Comparison of ENCODE assay signal across 9 mouse cellular contexts in genomic region chr11:118740001-118740400, GRCm38 (mm10).
DNase-seq lines count a peak whose midpoint lies in the region; ATAC-seq and TF ChIP-seq lines count a peak whose summit lies in the region.
"Had no signal": no experiment of that assay in that cellular context is flagged by ENCODE, and none has a peak within 500 bp of the region (broad histone marks: within the 10 kb centered on the region; RNA-seq: fewer than 3 reads in every experiment).

No protein-coding gene starts in this region.

- DNase-seq in liver, result peak; percentile 53
- peak; percentile 87 for DNase-seq in forebrain, embryonic 11.5 days (ENCODE audit: low spot score)
- peak; percentile 73 to 74 for DNase-seq in heart, postnatal 36 days
- peak; percentile 62 to 76 for DNase-seq in left cerebral cortex, adult 8-10 months (ENCODE audit: low spot score in 2 of 2)
- DNase-seq in midbrain, embryonic 14.5 days, result peak; percentile 91
- peak; percentile 4 to 14 for DNase-seq in spleen, postnatal 36 days (ENCODE audit: low spot score in 2 of 2)

- H3K4me2 ChIP-seq in liver, embryonic 12.5 days, result no peak overlapping the region
- peak overlapping the region; percentile 40; the same call in 1 of the 2 replicates for H3K4me2 ChIP-seq in forebrain, embryonic 11.5 days (ENCODE audit: low read depth, low read length, severe bottlenecking)
- H3K4me2 ChIP-seq in midbrain, embryonic 14.5 days (ENCODE audit: low read length), result no peak overlapping the region; the same call in 1 of the 2 replicates

- no peaks in the 10 kb centered on the region for H3K9me3 ChIP-seq in liver, embryonic 12.5 days (replicated peaks)
- H3K9me3 ChIP-seq in forebrain, embryonic 11.5 days (ENCODE audit: control insufficient read depth, low read length), result no peaks in the 10 kb centered on the region
- H3K9me3 ChIP-seq in midbrain, embryonic 14.5 days (ENCODE audit: control insufficient read depth, low read length), result no peaks in the 10 kb centered on the region

- no peak for TF ChIP-seq POLR2A in bone marrow, adult 2 months (IDR thresholded peaks at IDR 0.05; ENCODE audit: borderline replicate concordance, control insufficient read depth, low read depth, low read length)

- no peak overlapping the region for H3K9ac ChIP-seq in liver, embryonic 12.5 days
- H3K9ac ChIP-seq in forebrain, embryonic 11.5 days (ENCODE audit: low read length), result no peak overlapping the region
- 0 out of 2 replicates have a peak overlapping the region, but pooled peaks have one; percentile 23 for H3K9ac ChIP-seq in midbrain, embryonic 14.5 days (replicated peaks; ENCODE audit: low read length)

- intact Hi-C loops in heart, postnatal 36 days (cut with DNase I), result loop anchor here (1.0 to 2.0 kb wide), 3 partner anchors 92 to 295 kb away; no protein-coding TSS in a partner anchor

- ATAC-seq in liver, embryonic 12.5 days, result no peak
- ATAC-seq in forebrain, embryonic 11.5 days (replicated peaks; ENCODE audit: low FRiP score), result no peak
- ATAC-seq in midbrain, embryonic 14.5 days (ENCODE audit: low FRiP score, low TSS enrichment), result no peak

- H3K27ac ChIP-seq in liver, embryonic 12.5 days, result no peak overlapping the region
- no peak overlapping the region for H3K27ac ChIP-seq in bone marrow, adult 2 months (ENCODE audit: control insufficient read depth, insufficient read depth, low read depth, low read length, poor library complexity)
- no peak overlapping the region for H3K27ac ChIP-seq in forebrain, embryonic 11.5 days (ENCODE audit: low read depth, low read length)
- H3K27ac ChIP-seq in midbrain, embryonic 14.5 days (replicated peaks; ENCODE audit: low read depth, low read length), result no peak overlapping the region

- no peaks in the 10 kb centered on the region for H3K36me3 ChIP-seq in liver, embryonic 12.5 days
- no peaks in the 10 kb centered on the region for H3K36me3 ChIP-seq in forebrain, embryonic 11.5 days (ENCODE audit: control insufficient read depth, insufficient read depth, low read length)
- H3K36me3 ChIP-seq in midbrain, embryonic 14.5 days (ENCODE audit: control insufficient read depth, insufficient read depth, low read length), result no peaks in the 10 kb centered on the region

- H3K27me3 ChIP-seq in liver, embryonic 12.5 days (replicated peaks), result peaks cover 54% of the 10 kb centered on the region
- no peaks in the 10 kb centered on the region for H3K27me3 ChIP-seq in forebrain, embryonic 11.5 days (ENCODE audit: control insufficient read depth, insufficient read depth, low read length)
- H3K27me3 ChIP-seq in midbrain, embryonic 14.5 days (ENCODE audit: control insufficient read depth, insufficient read depth, low read length), result no peaks in the 10 kb centered on the region

- WGBS in liver, embryonic 12.5 days (ENCODE audit: insufficient replicate concordance), result 17% methylated on average over 6 of the region's 6 CpGs
- WGBS in bone marrow, adult 2 months, result 10% methylated on average over 6 of the region's 6 CpGs
- 17% methylated on average over 6 of the region's 6 CpGs for WGBS in forebrain, embryonic 11.5 days
- WGBS in midbrain, embryonic 14.5 days, result 12% methylated on average over 6 of the region's 6 CpGs

- peak; percentile 57 for TF ChIP-seq CTCF in bone marrow, adult 2 months (IDR thresholded peaks at IDR 0.05; ENCODE audit: control insufficient read depth, insufficient read depth, low read length)

- no peak overlapping the region for H3K4me3 ChIP-seq in liver, embryonic 12.5 days
- no peak overlapping the region for H3K4me3 ChIP-seq in bone marrow, adult 2 months (replicated peaks; ENCODE audit: control insufficient read depth, low read depth, low read length)
- no peak overlapping the region for H3K4me3 ChIP-seq in forebrain, embryonic 11.5 days (ENCODE audit: low read depth, low read length)
- no peak overlapping the region for H3K4me3 ChIP-seq in midbrain, embryonic 14.5 days (replicated peaks; ENCODE audit: low read depth, low read length)
- H3K4me3 ChIP-seq: myocyte had no signal

- peaks cover 8% of the 10 kb centered on the region; the same call in 1 of the 2 replicates for H3K4me1 ChIP-seq in liver, embryonic 12.5 days
- no peaks in the 10 kb centered on the region for H3K4me1 ChIP-seq in bone marrow, adult 2 months (ENCODE audit: control insufficient read depth, insufficient read depth, low read length)
- peaks cover 14% of the 10 kb centered on the region; the same call in 1 of the 2 replicates for H3K4me1 ChIP-seq in forebrain, embryonic 11.5 days (replicated peaks; ENCODE audit: control insufficient read depth, insufficient read depth, low read length)
- peaks cover 27% of the 10 kb centered on the region for H3K4me1 ChIP-seq in midbrain, embryonic 14.5 days (ENCODE audit: control insufficient read depth, insufficient read depth, low read length)

Comparison
In these comparisons a context has a peak if more than half of its experiments do, and no peak if none do; other contexts are left out.
1. DNase-seq: peak in every context shown above with its lines; median percentile 91 in midbrain, embryonic 14.5 days; 87 in forebrain, embryonic 11.5 days; 74 in heart, postnatal 36 days; 69 in left cerebral cortex, adult 8-10 months; 53 in liver; 9 in spleen, postnatal 36 days.